Mouse (Mus musculus): Measurements from ENCODE around the gene Odam. TPM values are rescaled to one million over a fixed set of nuclear protein-coding genes. Genes with fewer than 3 reads are reported as not detected.

Odam gene
- polyA plus RNA-seq, 1 experiment from 2014 or later = not detected

Other genes starting within 250 kb of the Odam start
- not detected in 2 replicates for gene Csn1s1, start 218.8 kb upstream of the Odam start, polyA plus RNA-seq (2014; fragmentation: Nextera tagmentation; extraction: Ambion mirVana)
- gene Csn2, start 185.4 kb upstream of the Odam start, polyA plus RNA-seq (2014; fragmentation: Nextera tagmentation; extraction: Ambion mirVana) = not detected in 2 replicates
- gene Csn1s2a, start 110.5 kb upstream of the Odam start, polyA plus RNA-seq (2014; fragmentation: Nextera tagmentation; extraction: Ambion mirVana) = not detected in 2 replicates
- gene Csn1s2b, start 76.9 kb upstream of the Odam start, polyA plus RNA-seq (2014; fragmentation: Nextera tagmentation; extraction: Ambion mirVana) = not detected in 2 replicates
- not detected in 2 replicates for gene Prr27, start 59.3 kb upstream of the Odam start, polyA plus RNA-seq (2014; fragmentation: Nextera tagmentation; extraction: Ambion mirVana)
- gene Csn3, start 40.5 kb downstream of the Odam start, polyA plus RNA-seq (2014; fragmentation: Nextera tagmentation; extraction: Ambion mirVana) = 0.16 and 0.25 TPM in 2 replicates
- not detected in 2 replicates for gene 2310003L06Rik, start 84.4 kb downstream of the Odam start, polyA plus RNA-seq (2014; fragmentation: Nextera tagmentation; extraction: Ambion mirVana)
- gene Gm28434, start 84.5 kb downstream of the Odam start, polyA plus RNA-seq (2014; fragmentation: Nextera tagmentation; extraction: Ambion mirVana) = not detected in 2 replicates
- not detected in 2 replicates for gene Cabs1, start 94.4 kb downstream of the Odam start, polyA plus RNA-seq (2014; fragmentation: Nextera tagmentation; extraction: Ambion mirVana)
- not detected in 2 replicates for gene Smr3a, start 117.5 kb downstream of the Odam start, polyA plus RNA-seq (2014; fragmentation: Nextera tagmentation; extraction: Ambion mirVana)
- gene Smr2, start 201.5 kb downstream of the Odam start, polyA plus RNA-seq (2014; fragmentation: Nextera tagmentation; extraction: Ambion mirVana) = not detected in 2 replicates
- not detected in 2 replicates for gene Gm11116, start 226.5 kb downstream of the Odam start, polyA plus RNA-seq (2014; fragmentation: Nextera tagmentation; extraction: Ambion mirVana)

Measured in liver, embryonic 11.5 days (tissue).